Mouse (Mus musculus): Measurements from ENCODE around the gene Igsf11. TPM values are rescaled to one million over a fixed set of nuclear protein-coding genes. Genes with fewer than 3 reads are reported as not detected.

Igsf11 gene
- 10 to 100 TPM; 35.6 to 52.0 TPM for total RNA-seq (2021)

GRCm38 (mm10) chr16:38892371-38892770 is at the start of gene Igsf11:
Igsf11 (plus strand) TSS chr16:38892671.
- DNase-seq (ENCODE audit: low spot score in 2 of 2), result no peak
- intact Hi-C loops (cut with DNase I), result no loop called here

- no peak for DNase-seq (ENCODE audit: low spot score in 2 of 2)
- intact Hi-C loops (cut with DNase I), result loop anchor here (1.0 to 2.0 kb wide), 2 partner anchors 45 to 195 kb away; no protein-coding TSS in a partner anchor
Observed at GRCm38 (mm10) chr16:38858120-38858749, 34.2 kb upstream of the Igsf11 start.

GRCm38 (mm10) chr16:38860548-38860947 is 31.9 kb upstream of the Igsf11 start:
- DNase-seq (ENCODE audit: low spot score in 2 of 2), result no peak
- intact Hi-C loops (cut with DNase I), result loop anchor here (5.0 kb wide), 1 partner anchor 122 kb away; no protein-coding TSS in a partner anchor

GRCm38 (mm10) chr16:38864358-38864757 is 28.1 kb upstream of the Igsf11 start:
- DNase-seq (ENCODE audit: low spot score in 2 of 2), result no peak
- intact Hi-C loops (cut with DNase I), result loop anchor here (5.0 kb wide), 1 partner anchor 118 kb away; no protein-coding TSS in a partner anchor

GRCm38 (mm10) chr16:38873231-38873630 is 19.2 kb upstream of the Igsf11 start:
- intact Hi-C loops (cut with DNase I), result no loop called here
- peak in 1 of 2 experiments; percentile 11 for DNase-seq (ENCODE audit: low spot score in 2 of 2)

- peak; percentile 34 to 43 for DNase-seq (ENCODE audit: low spot score in 2 of 2)
- intact Hi-C loops (cut with DNase I), result no loop called here
Observed at GRCm38 (mm10) chr16:38874481-38874880, 18.0 kb upstream of the Igsf11 start.

GRCm38 (mm10) chr16:38898816-38899425 is 6.5 kb downstream of the Igsf11 start:
- intact Hi-C loops (cut with DNase I), result no loop called here

GRCm38 (mm10) chr16:38900024-38900423 is 7.6 kb downstream of the Igsf11 start:
- DNase-seq (ENCODE audit: low spot score in 2 of 2), result peak in 1 of 2 experiments; percentile 1
- intact Hi-C loops (cut with DNase I), result loop anchor here (5.0 kb wide), 1 partner anchor 57 kb away; no protein-coding TSS in a partner anchor

More at GRCm38 (mm10) chr16:38898816-38899425, 6.5 kb downstream of the Igsf11 start:
- peak in 1 of 2 experiments; percentile 2 for DNase-seq (ENCODE audit: low spot score in 2 of 2)

GRCm38 (mm10) chr16:38902111-38902778 is 9.8 kb downstream of the Igsf11 start:
- DNase-seq (ENCODE audit: low spot score in 2 of 2), result peak; percentile 88 to 90
- intact Hi-C loops (cut with DNase I), result loop anchor here (2.0 to 5.0 kb wide), 3 partner anchors 43 to 147 kb away; no protein-coding TSS in a partner anchor

- intact Hi-C loops (cut with DNase I), result loop anchor here (2.0 to 5.0 kb wide), 3 partner anchors 44 to 146 kb away; no protein-coding TSS in a partner anchor
- DNase-seq (ENCODE audit: low spot score in 2 of 2), result no peak
Observed at GRCm38 (mm10) chr16:38903020-38903419, 10.5 kb downstream of the Igsf11 start.

GRCm38 (mm10) chr16:38904202-38904601 is 11.7 kb downstream of the Igsf11 start:
- intact Hi-C loops (cut with DNase I), result loop anchor here (5.0 kb wide), 1 partner anchor 53 kb away; no protein-coding TSS in a partner anchor
- DNase-seq (ENCODE audit: low spot score in 2 of 2), result peak in 1 of 2 experiments; percentile 4

GRCm38 (mm10) chr16:38905911-38906310 is 13.4 kb downstream of the Igsf11 start:
- intact Hi-C loops (cut with DNase I), result no loop called here
- DNase-seq (ENCODE audit: low spot score in 2 of 2), result no peak

- intact Hi-C loops (cut with DNase I), result no loop called here
- no peak for DNase-seq (ENCODE audit: low spot score in 2 of 2)
Observed at GRCm38 (mm10) chr16:38908304-38908703, 15.8 kb downstream of the Igsf11 start.

GRCm38 (mm10) chr16:38909506-38909905 is 17.0 kb downstream of the Igsf11 start:
- intact Hi-C loops (cut with DNase I), result no loop called here
- no peak for DNase-seq (ENCODE audit: low spot score in 2 of 2)

GRCm38 (mm10) chr16:38910088-38910487 is 17.6 kb downstream of the Igsf11 start:
- DNase-seq (ENCODE audit: low spot score in 2 of 2), result no peak
- intact Hi-C loops (cut with DNase I), result no loop called here

GRCm38 (mm10) chr16:38915451-38915850 is 23.0 kb downstream of the Igsf11 start:
- intact Hi-C loops (cut with DNase I), result no loop called here
- DNase-seq (ENCODE audit: low spot score in 2 of 2), result no peak

GRCm38 (mm10) chr16:38916053-38916786 is 23.7 kb downstream of the Igsf11 start:
- intact Hi-C loops (cut with DNase I), result no loop called here
- no peak for DNase-seq (ENCODE audit: low spot score in 2 of 2)

- intact Hi-C loops (cut with DNase I), result no loop called here
- no peak for DNase-seq (ENCODE audit: low spot score in 2 of 2)
Observed at GRCm38 (mm10) chr16:38916885-38917284, 24.4 kb downstream of the Igsf11 start.

GRCm38 (mm10) chr16:38918121-38918520 is 25.6 kb downstream of the Igsf11 start:
- intact Hi-C loops (cut with DNase I), result no loop called here
- no peak for DNase-seq (ENCODE audit: low spot score in 2 of 2)

- intact Hi-C loops (cut with DNase I), result no loop called here
- no peak for DNase-seq (ENCODE audit: low spot score in 2 of 2)
Observed at GRCm38 (mm10) chr16:38920488-38920887, 28.0 kb downstream of the Igsf11 start.
